Mouse (Mus musculus): Measurements from ENCODE around the gene Rab7b. TPM values are rescaled to one million over a fixed set of nuclear protein-coding genes. Genes with fewer than 3 reads are reported as not detected.

Gene Rab7b
- polyA plus RNA-seq, 1 experiment = 3.1 TPM

DNA sequence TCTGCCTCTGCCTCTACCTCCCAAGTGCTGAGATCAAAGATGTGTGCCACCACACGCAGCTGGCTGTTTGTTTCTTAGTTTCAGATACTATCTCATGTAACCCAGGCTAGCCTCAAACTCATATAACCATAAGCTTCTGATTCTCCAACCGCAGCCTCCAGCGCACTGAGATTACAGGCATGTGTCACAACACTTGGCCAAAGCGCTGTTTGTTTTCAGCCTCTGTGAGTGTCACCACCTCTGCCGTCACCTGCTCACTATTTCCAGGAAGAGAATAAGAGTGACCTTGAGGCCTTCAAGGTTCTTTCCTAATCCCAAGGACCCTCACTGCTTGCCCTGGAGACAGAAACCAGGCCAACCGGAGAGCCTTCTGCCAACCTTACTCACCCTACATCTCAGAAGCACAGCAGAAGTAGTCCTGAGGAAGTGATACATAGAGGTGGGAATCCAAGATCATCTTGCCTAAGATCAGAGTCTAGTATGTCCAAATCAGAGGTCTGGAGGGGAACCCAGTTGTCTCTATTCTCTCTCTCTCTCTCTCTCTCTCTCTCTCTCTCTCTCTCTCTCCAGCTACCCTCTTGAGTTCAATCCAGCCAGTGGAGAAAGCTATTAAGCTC is 46.3 kb downstream of the Rab7b start:
- Histone ChIP-seq H3K9ac (ENCODE audit: low read depth, poor library complexity, severe bottlenecking) (no peak overlapping the region), H3K36me3 (ENCODE audit: control insufficient read depth, insufficient read depth, low read length, poor library complexity, severe bottlenecking) (no peaks in the 10 kb centered on the region), H3K9me3 (replicated peaks; ENCODE audit: control insufficient read depth, insufficient read depth, low read length, poor library complexity, severe bottlenecking) (no peaks in the 10 kb centered on the region), H3K27ac (ENCODE audit: insufficient read depth, low read length) (no peak overlapping the region), H3K27me3 (ENCODE audit: control insufficient read depth, insufficient read depth, low read length, poor library complexity, severe bottlenecking) (no peaks in the 10 kb centered on the region), H3K4me3 (ENCODE audit: low read depth, low read length) (no peak overlapping the region), H3K4me1 (ENCODE audit: control insufficient read depth, insufficient read depth, low read length) (peaks cover 4% of the 10 kb centered on the region)
- TF ChIP-seq POLR2A (IDR thresholded peaks at IDR 0.05; ENCODE audit: insufficient read depth, low read length) (no peak), EP300 (IDR thresholded peaks at IDR 0.05; ENCODE audit: insufficient read depth, low read depth, low read length) (no peak), CTCF (IDR thresholded peaks at IDR 0.05; ENCODE audit: low read depth, low read length) (no peak)

DNA sequence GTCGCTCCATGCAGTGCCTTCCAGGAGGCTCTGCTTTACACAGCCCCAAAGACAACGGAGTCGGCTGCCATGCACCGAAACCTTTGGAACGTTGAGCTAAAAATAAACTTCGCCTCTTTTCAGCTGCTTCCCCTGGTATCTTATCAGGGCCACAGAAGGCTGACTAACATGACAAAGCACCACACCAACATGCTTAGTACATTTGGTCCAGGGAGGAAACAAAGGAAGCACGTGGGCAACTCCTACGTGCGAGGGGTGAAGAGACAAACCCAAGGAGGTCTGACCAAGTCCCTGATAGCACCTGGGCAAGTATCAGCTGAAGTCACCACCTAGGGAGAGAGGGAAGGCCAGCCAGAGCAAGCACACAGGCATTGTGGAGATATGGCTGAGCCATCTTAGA is 48.0 kb downstream of the Rab7b start:
- Histone ChIP-seq H3K27ac (ENCODE audit: insufficient read depth, low read length) (no peak overlapping the region), H3K9ac (ENCODE audit: low read depth, poor library complexity, severe bottlenecking) (no peak overlapping the region), H3K27me3 (ENCODE audit: control insufficient read depth, insufficient read depth, low read length, poor library complexity, severe bottlenecking) (no peaks in the 10 kb centered on the region), H3K4me1 (ENCODE audit: control insufficient read depth, insufficient read depth, low read length) (peaks cover 4% of the 10 kb centered on the region), H3K36me3 (ENCODE audit: control insufficient read depth, insufficient read depth, low read length, poor library complexity, severe bottlenecking) (no peaks in the 10 kb centered on the region), H3K9me3 (replicated peaks; ENCODE audit: control insufficient read depth, insufficient read depth, low read length, poor library complexity, severe bottlenecking) (no peaks in the 10 kb centered on the region), H3K4me3 (ENCODE audit: low read depth, low read length) (no peak overlapping the region)
- TF ChIP-seq POLR2A (IDR thresholded peaks at IDR 0.05; ENCODE audit: insufficient read depth, low read length) = no peak

DNA sequence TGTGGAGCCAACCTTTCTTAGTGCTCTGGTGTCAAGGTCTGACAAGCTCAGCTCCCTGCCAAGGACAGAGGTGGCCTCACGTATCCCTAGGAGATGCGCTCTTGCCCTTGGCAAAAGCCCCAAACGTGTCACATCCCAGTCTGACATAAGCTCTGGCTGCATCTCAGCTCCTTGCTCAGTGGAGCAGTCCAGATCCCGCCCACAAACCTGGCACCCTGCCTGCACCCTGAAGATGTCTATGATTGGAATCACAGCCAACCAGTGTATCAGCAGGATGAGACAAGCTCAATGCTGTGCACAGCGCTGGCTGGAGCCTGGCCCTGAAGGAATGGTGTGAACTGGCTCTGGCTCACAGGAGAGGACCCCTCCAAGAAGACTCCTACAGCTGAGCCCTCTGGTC is 48.8 kb downstream of the Rab7b start:
- Histone ChIP-seq H3K4me3 (ENCODE audit: low read depth, low read length) (no peak overlapping the region), H3K4me1 (ENCODE audit: control insufficient read depth, insufficient read depth, low read length) (peaks cover 1% of the 10 kb centered on the region), H3K27ac (ENCODE audit: insufficient read depth, low read length) (no peak overlapping the region), H3K9ac (ENCODE audit: low read depth, poor library complexity, severe bottlenecking) (no peak overlapping the region), H3K27me3 (ENCODE audit: control insufficient read depth, insufficient read depth, low read length, poor library complexity, severe bottlenecking) (no peaks in the 10 kb centered on the region), H3K36me3 (ENCODE audit: control insufficient read depth, insufficient read depth, low read length, poor library complexity, severe bottlenecking) (no peaks in the 10 kb centered on the region), H3K9me3 (replicated peaks; ENCODE audit: control insufficient read depth, insufficient read depth, low read length, poor library complexity, severe bottlenecking) (no peaks in the 10 kb centered on the region)
- TF ChIP-seq EP300 (IDR thresholded peaks at IDR 0.05; ENCODE audit: insufficient read depth, low read depth, low read length) = no peak
- no peak for TF ChIP-seq POLR2A (IDR thresholded peaks at IDR 0.05; ENCODE audit: insufficient read depth, low read length)
- TF ChIP-seq CTCF (IDR thresholded peaks at IDR 0.05; ENCODE audit: low read depth, low read length) = no peak

DNA sequence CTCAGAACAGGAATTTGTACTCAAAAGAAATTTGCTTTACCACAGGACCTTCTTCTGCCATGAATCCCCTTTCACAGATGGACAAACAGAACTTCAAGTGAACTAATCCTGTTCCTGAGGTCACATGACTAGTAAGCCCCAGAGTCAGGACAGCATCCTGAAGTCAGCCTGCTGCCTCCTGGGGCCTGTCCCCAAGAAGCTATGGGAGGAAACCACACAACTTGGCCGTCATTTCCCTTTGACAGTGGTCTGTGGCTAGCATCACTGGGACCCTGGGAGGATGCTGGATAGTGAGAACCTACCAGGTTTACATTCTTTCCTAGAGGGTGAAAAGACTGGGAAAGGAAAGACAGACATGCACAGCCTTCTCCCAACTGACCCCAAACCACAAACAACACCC is 50.3 kb downstream of the Rab7b start:
- Histone ChIP-seq H3K9ac (ENCODE audit: low read depth, poor library complexity, severe bottlenecking) (no peak overlapping the region), H3K9me3 (replicated peaks; ENCODE audit: control insufficient read depth, insufficient read depth, low read length, poor library complexity, severe bottlenecking) (no peaks in the 10 kb centered on the region), H3K36me3 (ENCODE audit: control insufficient read depth, insufficient read depth, low read length, poor library complexity, severe bottlenecking) (no peaks in the 10 kb centered on the region), H3K4me3 (ENCODE audit: low read depth, low read length) (no peak overlapping the region), H3K4me1 (ENCODE audit: control insufficient read depth, insufficient read depth, low read length) (no peaks in the 10 kb centered on the region), H3K27me3 (ENCODE audit: control insufficient read depth, insufficient read depth, low read length, poor library complexity, severe bottlenecking) (no peaks in the 10 kb centered on the region), H3K27ac (ENCODE audit: insufficient read depth, low read length) (no peak overlapping the region)
- TF ChIP-seq EP300 (IDR thresholded peaks at IDR 0.05; ENCODE audit: insufficient read depth, low read depth, low read length) (no peak), POLR2A (IDR thresholded peaks at IDR 0.05; ENCODE audit: insufficient read depth, low read length) (no peak), CTCF (IDR thresholded peaks at IDR 0.05; ENCODE audit: low read depth, low read length) (no peak)

DNA sequence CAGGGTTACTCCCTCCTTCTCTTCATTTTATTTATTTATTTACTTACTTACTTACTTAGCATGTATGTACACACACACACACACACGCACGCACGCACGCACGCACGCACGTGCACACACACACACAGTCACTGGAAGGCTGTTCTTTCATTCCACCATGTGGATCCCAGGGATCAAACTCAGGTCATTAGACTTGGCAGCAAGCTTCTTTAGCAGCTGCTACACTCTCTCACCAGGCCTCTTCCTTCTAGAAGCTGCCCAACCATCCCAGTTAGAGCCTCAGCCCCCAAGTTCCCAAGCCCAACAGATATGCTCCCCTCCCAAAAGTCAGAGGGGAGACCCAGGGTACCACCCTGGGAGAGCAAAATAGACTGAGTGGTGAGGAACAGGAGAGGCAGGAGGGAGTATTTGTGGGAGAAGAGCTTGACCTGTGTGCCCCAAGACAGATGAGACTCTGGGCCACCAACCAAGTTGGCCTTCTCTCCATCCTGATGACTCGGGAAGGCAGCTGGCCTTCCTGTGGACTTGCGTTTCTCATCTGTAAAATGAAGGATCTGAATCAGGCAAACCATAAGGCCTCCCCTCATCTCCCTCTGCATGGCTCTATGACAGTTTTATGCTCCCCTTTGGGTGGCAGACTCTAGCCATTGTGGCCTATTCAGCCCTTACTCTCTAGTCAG is 51.1 kb downstream of the Rab7b start:
- Histone ChIP-seq H3K36me3 (ENCODE audit: control insufficient read depth, insufficient read depth, low read length, poor library complexity, severe bottlenecking) (no peaks in the 10 kb centered on the region), H3K9me3 (replicated peaks; ENCODE audit: control insufficient read depth, insufficient read depth, low read length, poor library complexity, severe bottlenecking) (no peaks in the 10 kb centered on the region), H3K27me3 (ENCODE audit: control insufficient read depth, insufficient read depth, low read length, poor library complexity, severe bottlenecking) (no peaks in the 10 kb centered on the region), H3K27ac (ENCODE audit: insufficient read depth, low read length) (no peak overlapping the region), H3K4me3 (ENCODE audit: low read depth, low read length) (no peak overlapping the region), H3K9ac (ENCODE audit: low read depth, poor library complexity, severe bottlenecking) (no peak overlapping the region), H3K4me1 (ENCODE audit: control insufficient read depth, insufficient read depth, low read length) (peaks cover 5% of the 10 kb centered on the region)
- TF ChIP-seq EP300 (IDR thresholded peaks at IDR 0.05; ENCODE audit: insufficient read depth, low read depth, low read length) (no peak), CTCF (IDR thresholded peaks at IDR 0.05; ENCODE audit: low read depth, low read length) (no peak), POLR2A (IDR thresholded peaks at IDR 0.05; ENCODE audit: insufficient read depth, low read length) (no peak)

DNA sequence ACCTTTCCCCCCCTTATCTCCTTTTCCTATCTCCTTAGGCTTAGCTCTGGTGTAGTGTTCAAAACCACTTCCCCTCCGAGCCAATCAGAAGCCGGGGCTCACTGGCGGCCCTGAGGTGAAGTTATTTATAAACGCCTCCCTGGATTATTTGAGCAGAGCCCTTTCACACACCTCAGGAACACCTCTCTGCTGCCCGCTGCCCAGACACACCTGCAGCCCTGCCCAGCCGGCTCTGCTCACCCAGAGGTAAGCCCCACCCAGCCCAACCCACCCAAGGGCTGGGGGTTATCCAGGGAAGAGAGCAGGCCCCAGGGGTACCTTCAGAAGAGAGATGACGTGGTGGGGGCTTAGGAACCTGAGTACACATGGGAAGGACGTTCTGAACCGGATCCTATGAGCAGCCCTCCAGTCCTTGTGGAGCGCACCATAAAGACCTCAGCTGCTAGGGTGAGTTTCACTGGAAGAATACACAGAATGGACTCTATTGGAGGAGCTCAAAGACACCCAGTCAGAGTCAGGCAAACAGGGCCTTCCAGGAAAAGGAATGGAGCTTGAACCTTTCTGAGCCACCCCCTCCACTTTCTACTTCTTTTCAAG is 55.5 kb downstream of the Rab7b start, which contains the start of gene Slc26a9:
TSS of gene Slc26a9 (plus strand) at position 155 of the 597 bp plus-strand sequence.
- H3K9me3 ChIP-seq (replicated peaks; ENCODE audit: control insufficient read depth, insufficient read depth, low read length, poor library complexity, severe bottlenecking) = no peaks in the 10 kb centered on the region
- H3K4me3 ChIP-seq (ENCODE audit: low read depth, low read length) = no peak within 1 kb of the TSS
- H3K27ac ChIP-seq (ENCODE audit: insufficient read depth, low read length) = no peak within 1 kb of the TSS
- TF ChIP-seq CTCF (IDR thresholded peaks at IDR 0.05; ENCODE audit: low read depth, low read length) (no peak), EP300 (IDR thresholded peaks at IDR 0.05; ENCODE audit: insufficient read depth, low read depth, low read length) (no peak), POLR2A (IDR thresholded peaks at IDR 0.05; ENCODE audit: insufficient read depth, low read length) (no peak)
- no peak within 1 kb of the TSS for H3K9ac ChIP-seq (ENCODE audit: low read depth, poor library complexity, severe bottlenecking)
- H3K27me3 ChIP-seq (ENCODE audit: control insufficient read depth, insufficient read depth, low read length, poor library complexity, severe bottlenecking) = no peaks in the 10 kb centered on the region
- no peaks in the 10 kb centered on the region for H3K36me3 ChIP-seq (ENCODE audit: control insufficient read depth, insufficient read depth, low read length, poor library complexity, severe bottlenecking)
- H3K4me1 ChIP-seq (ENCODE audit: control insufficient read depth, insufficient read depth, low read length) = peaks cover 20% of the 10 kb centered on the region
